Mouse (Mus musculus): ENCODE data around the gene Elovl6. TPM values are rescaled to one million over a fixed set of nuclear protein-coding genes. Genes with fewer than 3 reads are reported as not detected.
A peak's percentile ranks its signal among the peaks of the same experiment; 100 is the strongest.

The Elovl6 gene
- polyA plus RNA-seq, 1 experiment from 2014 or later: 34.6 TPM

DNA sequence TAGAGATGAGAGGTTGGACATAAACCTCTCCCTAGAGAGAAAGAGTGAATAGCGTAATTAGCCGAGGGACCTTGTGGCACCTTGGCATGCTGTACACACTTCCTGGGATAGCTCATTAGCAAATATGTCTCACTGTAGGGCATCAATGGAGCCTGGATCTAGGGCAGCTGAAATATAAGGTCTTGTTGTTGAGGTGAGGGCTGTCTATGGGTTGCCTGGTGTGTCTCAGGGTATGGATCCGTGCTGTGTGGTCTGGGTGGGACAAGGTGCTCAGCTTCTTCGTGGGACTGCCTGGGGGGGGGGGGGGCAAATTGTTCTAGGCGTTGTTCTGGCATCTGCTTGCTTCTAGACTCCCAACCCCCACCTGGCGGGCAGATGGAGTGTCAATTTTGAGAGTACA, 13.6 kb downstream of the Elovl6 start:
- Histone ChIP-seq H3K36me3 (replicated peaks) (peaks cover 37% of the 10 kb centered on the region), H3K4me3 (replicated peaks) (no peak overlapping the region), H3K4me1 (peaks cover 28% of the 10 kb centered on the region), H3K27ac (no peak overlapping the region), H3K9ac (no peak overlapping the region), H3K4me2 (no peak overlapping the region), H3K27me3 (no peaks in the 10 kb centered on the region), H3K9me3 (0 out of 2 replicates have a peak, but pooled peaks cover 7% of the 10 kb centered on the region)
- 75% methylated on average over 6 of the region's 6 CpGs for WGBS
- 0 out of 2 replicates have a peak, but pooled peaks have one; percentile 25 for ATAC-seq (ENCODE audit: low FRiP score)

DNA sequence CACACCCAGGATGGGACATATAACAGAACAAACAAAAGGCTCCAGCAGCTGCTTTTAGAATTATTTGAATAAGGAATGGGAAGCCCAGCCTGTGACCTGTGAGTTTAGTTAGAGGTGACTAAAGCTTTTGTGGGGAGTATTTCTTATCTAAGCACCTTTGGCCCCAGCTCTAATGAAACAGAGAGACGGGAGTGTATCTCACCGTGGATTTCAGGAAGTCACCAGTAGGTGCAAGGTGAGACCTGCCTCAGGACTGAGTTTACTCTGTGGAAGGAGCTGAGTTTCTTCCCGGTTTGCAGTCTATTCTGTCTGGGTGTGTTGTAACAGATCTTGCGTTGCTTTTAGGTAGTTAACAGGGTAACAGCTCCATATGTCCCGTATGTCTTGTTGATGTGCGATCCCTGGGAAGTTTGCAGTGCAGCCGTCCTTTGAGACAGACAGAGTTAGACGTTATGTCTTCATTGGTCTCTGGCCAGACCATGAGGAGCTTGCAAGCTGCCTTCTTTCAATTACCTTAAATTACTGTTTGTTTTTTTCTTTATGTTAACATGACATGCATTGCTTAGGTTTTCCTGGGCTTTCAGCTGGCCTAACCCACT, 15.8 kb downstream of the Elovl6 start:
- no peaks in the 10 kb centered on the region for H3K27me3 ChIP-seq
- H3K36me3 ChIP-seq (replicated peaks): peaks cover 23% of the 10 kb centered on the region
- peaks cover 34% of the 10 kb centered on the region for H3K4me1 ChIP-seq
- 70% methylated on average over 8 of the region's 8 CpGs for WGBS
- 0 out of 2 replicates have a peak, but pooled peaks cover 7% of the 10 kb centered on the region for H3K9me3 ChIP-seq
- H3K9ac ChIP-seq: no peak overlapping the region
- 0 out of 2 replicates have a peak, but pooled peaks have one; percentile 21 for ATAC-seq (ENCODE audit: low FRiP score)
- H3K27ac ChIP-seq: no peak overlapping the region
- no peak overlapping the region for H3K4me2 ChIP-seq
- no peak overlapping the region for H3K4me3 ChIP-seq (replicated peaks)

DNA sequence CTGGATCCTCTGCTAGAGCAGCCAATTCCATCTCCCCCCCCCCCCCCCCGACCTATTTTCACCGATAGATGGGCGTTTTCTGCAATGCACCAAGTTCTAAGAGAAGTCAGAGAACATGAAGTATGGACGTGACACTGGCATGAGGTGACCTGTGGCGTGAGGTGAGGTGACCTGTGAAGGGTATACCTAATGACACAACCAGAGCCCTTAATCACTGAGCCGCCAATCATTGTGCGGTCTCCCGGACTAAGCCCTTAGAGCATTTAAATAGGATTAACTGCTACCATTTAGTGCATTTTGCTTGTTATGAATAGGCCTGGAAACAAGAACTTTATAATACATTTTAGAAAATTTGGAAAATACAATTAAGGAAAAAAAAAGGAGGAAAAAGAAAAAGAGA, 16.6 kb downstream of the Elovl6 start:
- Histone ChIP-seq H3K27ac (no peak overlapping the region), H3K36me3 (replicated peaks) (peaks cover 15% of the 10 kb centered on the region), H3K4me3 (replicated peaks) (no peak overlapping the region), H3K4me1 (peaks cover 34% of the 10 kb centered on the region), H3K9me3 (0 out of 2 replicates have a peak, but pooled peaks cover under 1% of the 10 kb centered on the region), H3K9ac (no peak overlapping the region), H3K4me2 (no peak overlapping the region), H3K27me3 (no peaks in the 10 kb centered on the region)
- ATAC-seq (ENCODE audit: low FRiP score): no peak
- 12% methylated on average over 8 of the region's 8 CpGs for WGBS

DNA sequence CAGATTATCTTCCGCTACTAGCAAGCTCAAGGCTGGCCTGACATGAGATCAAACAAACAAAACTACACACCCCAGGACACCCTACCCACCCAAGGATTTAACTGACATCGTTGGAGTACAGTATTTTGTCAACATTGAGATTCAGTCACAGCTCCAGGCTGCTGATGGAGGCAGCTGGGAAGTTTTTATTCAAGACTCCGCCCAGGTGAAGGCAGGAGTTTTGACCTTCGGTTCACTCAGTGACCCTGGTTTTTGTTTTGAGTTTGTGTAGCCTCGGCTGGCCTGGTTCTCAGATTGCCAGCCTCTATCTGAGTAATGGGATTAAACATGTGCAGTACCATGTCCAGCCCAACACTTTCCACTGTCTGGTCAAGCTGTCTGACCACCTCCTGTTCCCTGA, 17.4 kb downstream of the Elovl6 start:
- no peaks in the 10 kb centered on the region for H3K9me3 ChIP-seq
- H3K4me3 ChIP-seq (replicated peaks): no peak overlapping the region
- H3K27ac ChIP-seq: no peak overlapping the region
- H3K36me3 ChIP-seq (replicated peaks): peaks cover 7% of the 10 kb centered on the region
- WGBS: 21% methylated on average over 5 of the region's 5 CpGs
- H3K4me1 ChIP-seq: peaks cover 34% of the 10 kb centered on the region
- H3K27me3 ChIP-seq: no peaks in the 10 kb centered on the region
- no peak overlapping the region for H3K4me2 ChIP-seq
- no peak overlapping the region for H3K9ac ChIP-seq
- ATAC-seq (ENCODE audit: low FRiP score): no peak

DNA sequence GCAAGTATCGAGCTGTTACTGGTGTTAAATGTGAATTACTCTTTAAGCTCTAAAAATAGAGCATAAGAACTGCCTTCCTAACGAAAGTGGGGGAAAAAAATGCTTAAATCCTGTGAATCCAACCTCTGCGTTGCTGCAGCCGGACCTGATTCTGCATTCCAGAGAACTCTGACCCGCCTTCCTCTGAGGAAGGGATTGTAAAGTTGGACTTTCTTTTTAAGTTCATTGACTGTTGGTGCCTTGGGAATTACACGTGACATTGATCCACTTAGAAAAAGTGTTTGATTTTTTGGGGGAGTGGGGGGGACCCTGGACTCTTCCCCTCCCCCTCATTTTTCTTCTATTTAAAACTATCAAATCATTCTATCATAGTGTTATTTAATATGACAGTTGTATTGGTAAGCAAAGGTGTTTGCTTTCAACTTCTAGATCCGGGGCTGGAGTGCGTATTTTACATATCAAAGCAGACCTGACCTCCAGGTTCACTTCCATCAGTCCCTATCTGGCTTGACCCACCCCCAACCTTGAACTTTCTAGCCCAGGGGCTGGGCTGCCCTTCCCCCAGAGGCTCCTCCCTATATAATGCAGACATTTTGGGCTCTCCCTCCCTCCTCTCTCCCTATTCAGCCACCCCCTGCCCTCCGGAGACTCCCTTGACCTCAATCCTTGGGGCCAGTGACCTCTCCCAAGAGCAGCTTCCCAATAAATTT, 19.6 kb downstream of the Elovl6 start:
- H3K27me3 ChIP-seq: no peaks in the 10 kb centered on the region
- no peak overlapping the region for H3K27ac ChIP-seq
- no peaks in the 10 kb centered on the region for H3K9me3 ChIP-seq
- peaks cover 28% of the 10 kb centered on the region for H3K4me1 ChIP-seq
- 65% methylated on average over 9 of the region's 9 CpGs for WGBS
- H3K36me3 ChIP-seq (replicated peaks): peaks cover 5% of the 10 kb centered on the region; the same call in 1 of the 2 replicates
- no peak overlapping the region for H3K4me2 ChIP-seq
- no peak overlapping the region for H3K9ac ChIP-seq
- H3K4me3 ChIP-seq (replicated peaks): no peak overlapping the region
- no peak for ATAC-seq (ENCODE audit: low FRiP score)

DNA sequence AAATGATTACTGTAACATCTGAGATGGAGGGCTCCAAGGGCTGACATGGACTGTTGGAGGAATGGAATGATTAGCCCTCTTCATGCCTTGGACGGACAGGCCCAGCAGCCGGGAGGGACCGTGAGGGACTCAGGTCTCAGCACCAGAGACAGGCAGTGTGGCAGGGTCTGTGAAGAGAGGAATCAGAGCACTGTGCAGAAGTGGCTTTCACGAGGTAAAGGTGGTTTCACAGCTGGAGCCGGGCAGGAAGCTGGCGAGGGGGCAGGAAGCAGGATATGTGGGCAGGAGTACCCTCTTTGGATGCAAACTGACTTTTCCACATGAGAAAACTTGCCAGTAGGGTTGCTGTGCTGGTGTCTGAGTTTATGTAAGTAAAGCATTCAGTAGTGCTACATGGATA, 20.2 kb downstream of the Elovl6 start:
- Histone ChIP-seq H3K4me3 (replicated peaks) (no peak overlapping the region), H3K36me3 (replicated peaks) (peaks cover 5% of the 10 kb centered on the region; the same call in 1 of the 2 replicates), H3K4me2 (no peak overlapping the region), H3K27ac (no peak overlapping the region), H3K27me3 (no peaks in the 10 kb centered on the region), H3K9ac (no peak overlapping the region), H3K9me3 (no peaks in the 10 kb centered on the region), H3K4me1 (peaks cover 25% of the 10 kb centered on the region)
- 85% methylated on average over 6 of the region's 6 CpGs for WGBS
- no peak for ATAC-seq (ENCODE audit: low FRiP score)

DNA sequence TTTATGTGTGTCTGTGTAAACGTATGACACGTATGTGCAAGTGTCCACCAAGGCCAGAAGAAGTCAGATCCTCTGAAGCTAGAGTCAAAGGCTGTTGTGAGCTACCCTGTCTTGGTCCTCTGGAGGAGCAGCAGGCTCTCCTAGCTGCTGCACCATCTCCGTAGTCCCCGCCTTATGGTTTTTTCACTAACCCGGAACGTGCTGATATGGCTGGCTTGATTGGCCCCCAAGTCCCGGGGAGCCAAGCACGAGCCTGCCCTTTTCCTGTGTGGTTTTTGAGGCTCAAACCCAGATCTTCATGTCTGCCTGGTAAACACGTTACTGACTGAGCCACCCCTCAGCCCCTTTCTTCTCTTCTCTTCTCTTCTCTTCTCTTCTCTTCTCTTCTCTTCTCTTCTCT, 21.0 kb downstream of the Elovl6 start:
- peaks cover 19% of the 10 kb centered on the region for H3K4me1 ChIP-seq
- no peaks in the 10 kb centered on the region for H3K27me3 ChIP-seq
- H3K36me3 ChIP-seq (replicated peaks): peaks cover 5% of the 10 kb centered on the region; the same call in 1 of the 2 replicates
- no peak overlapping the region for H3K4me2 ChIP-seq
- no peak overlapping the region for H3K9ac ChIP-seq
- H3K4me3 ChIP-seq (replicated peaks): no peak overlapping the region
- no peak overlapping the region for H3K27ac ChIP-seq
- H3K9me3 ChIP-seq: no peaks in the 10 kb centered on the region
- ATAC-seq (ENCODE audit: low FRiP score): no peak
- 92% methylated on average over 9 of the region's 9 CpGs for WGBS

DNA sequence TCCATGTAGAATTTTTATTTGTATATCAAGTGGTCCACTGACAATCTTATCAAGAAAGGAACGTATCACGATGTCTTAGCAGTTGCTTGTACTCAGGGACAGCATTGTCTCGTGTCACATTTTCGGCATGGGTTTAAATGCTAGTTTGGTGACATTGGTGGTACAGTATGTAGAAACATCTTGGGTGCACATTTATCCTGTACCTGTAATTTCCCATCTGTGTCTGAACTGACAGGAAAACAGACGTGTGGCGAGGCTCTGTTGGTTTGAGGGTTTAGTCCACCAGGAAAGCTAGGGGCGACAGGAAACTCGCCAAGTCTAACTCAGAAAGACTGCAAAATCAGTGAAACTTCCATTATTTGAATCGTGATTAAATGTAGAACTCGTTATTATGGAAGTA, 21.5 kb downstream of the Elovl6 start:
- 91% methylated on average over 10 of the region's 10 CpGs for WGBS
- Histone ChIP-seq H3K9ac (no peak overlapping the region), H3K27me3 (no peaks in the 10 kb centered on the region), H3K27ac (no peak overlapping the region), H3K4me1 (peaks cover 17% of the 10 kb centered on the region), H3K9me3 (no peaks in the 10 kb centered on the region), H3K36me3 (replicated peaks) (peaks cover 7% of the 10 kb centered on the region; the same call in 1 of the 2 replicates), H3K4me3 (replicated peaks) (no peak overlapping the region), H3K4me2 (no peak overlapping the region)
- no peak for ATAC-seq (ENCODE audit: low FRiP score)

DNA sequence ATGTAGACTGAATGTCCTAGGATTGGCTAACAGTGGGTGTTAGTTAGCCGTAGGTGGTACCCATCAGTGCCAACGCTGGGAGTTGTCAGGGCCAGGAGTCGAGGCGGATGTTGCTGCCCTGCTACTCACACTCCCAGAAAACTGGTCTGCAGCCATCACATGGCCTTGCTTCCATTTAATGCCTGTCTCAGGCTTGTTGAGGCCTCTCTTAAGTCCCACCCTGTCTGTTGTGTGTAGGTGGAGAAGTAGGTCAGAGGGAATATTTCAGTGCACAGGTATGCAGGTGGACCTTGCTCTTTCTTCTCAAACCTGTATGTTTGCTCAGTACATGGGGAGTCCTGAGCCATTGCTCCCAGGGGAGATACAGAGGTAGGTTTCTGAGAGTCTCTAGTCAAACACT, 22.3 kb downstream of the Elovl6 start:
- no peak overlapping the region for H3K4me2 ChIP-seq
- H3K9me3 ChIP-seq: no peaks in the 10 kb centered on the region
- H3K36me3 ChIP-seq (replicated peaks): peaks cover 14% of the 10 kb centered on the region; the same call in 1 of the 2 replicates
- 91% methylated on average over 4 of the region's 4 CpGs for WGBS
- ATAC-seq (ENCODE audit: low FRiP score): no peak
- no peaks in the 10 kb centered on the region for H3K27me3 ChIP-seq
- peaks cover 11% of the 10 kb centered on the region for H3K4me1 ChIP-seq
- no peak overlapping the region for H3K27ac ChIP-seq
- H3K4me3 ChIP-seq (replicated peaks): no peak overlapping the region
- H3K9ac ChIP-seq: no peak overlapping the region

DNA sequence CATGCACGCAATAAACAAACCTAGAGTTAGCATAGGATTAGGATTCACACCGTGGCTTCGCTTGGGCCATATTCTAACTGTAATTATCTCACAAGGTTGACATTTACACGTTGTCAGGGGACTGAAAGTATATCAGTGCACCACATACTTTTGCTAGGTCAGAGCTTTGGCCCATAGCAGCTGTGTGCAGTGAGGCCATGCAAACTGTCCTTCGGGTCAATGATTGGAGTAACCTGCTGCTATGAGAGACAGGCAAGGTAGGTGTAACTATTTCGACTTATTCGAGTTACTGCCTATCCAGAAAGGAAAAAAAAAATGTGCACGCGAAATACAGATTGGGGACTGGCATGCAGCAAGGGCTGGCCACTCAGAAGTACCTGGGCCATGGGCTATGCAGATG, 24.9 kb downstream of the Elovl6 start:
- no peaks in the 10 kb centered on the region for H3K9me3 ChIP-seq
- H3K36me3 ChIP-seq (replicated peaks): peaks cover 13% of the 10 kb centered on the region; the same call in 1 of the 2 replicates
- H3K27me3 ChIP-seq: no peaks in the 10 kb centered on the region
- H3K4me3 ChIP-seq (replicated peaks): no peak overlapping the region
- H3K9ac ChIP-seq: no peak overlapping the region
- WGBS: 93% methylated on average over 9 of the region's 9 CpGs
- H3K4me1 ChIP-seq: 0 out of 2 replicates have a peak, but pooled peaks cover under 1% of the 10 kb centered on the region
- H3K27ac ChIP-seq: no peak overlapping the region
- H3K4me2 ChIP-seq: no peak overlapping the region
- no peak for ATAC-seq (ENCODE audit: low FRiP score)

DNA sequence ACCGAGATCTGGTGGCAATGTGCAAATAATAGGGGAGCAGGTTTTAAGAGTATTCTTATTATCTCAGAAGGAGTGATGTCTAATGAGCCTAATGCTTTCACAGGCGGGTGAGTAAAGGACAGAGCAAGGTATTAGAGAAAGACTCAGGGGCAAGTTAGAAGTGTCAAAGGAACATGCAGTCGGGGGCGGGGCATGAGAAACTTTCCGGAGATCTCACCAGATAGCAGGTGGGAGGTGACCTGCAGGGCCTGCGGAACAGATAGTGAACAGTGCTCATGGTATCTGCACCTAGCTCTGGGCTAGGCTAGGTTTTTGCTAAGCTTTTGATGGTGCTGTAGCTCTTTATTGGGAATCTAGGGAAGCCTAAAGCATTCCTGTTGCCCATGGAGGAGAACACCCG, 25.4 kb downstream of the Elovl6 start:
- 89% methylated on average over 7 of the region's 7 CpGs for WGBS
- Histone ChIP-seq H3K27me3 (no peaks in the 10 kb centered on the region), H3K4me3 (replicated peaks) (no peak overlapping the region), H3K36me3 (replicated peaks) (peaks cover 13% of the 10 kb centered on the region; the same call in 1 of the 2 replicates), H3K9me3 (no peaks in the 10 kb centered on the region), H3K4me1 (no peaks in the 10 kb centered on the region), H3K4me2 (no peak overlapping the region), H3K27ac (no peak overlapping the region), H3K9ac (no peak overlapping the region)
- no peak for ATAC-seq (ENCODE audit: low FRiP score)

DNA sequence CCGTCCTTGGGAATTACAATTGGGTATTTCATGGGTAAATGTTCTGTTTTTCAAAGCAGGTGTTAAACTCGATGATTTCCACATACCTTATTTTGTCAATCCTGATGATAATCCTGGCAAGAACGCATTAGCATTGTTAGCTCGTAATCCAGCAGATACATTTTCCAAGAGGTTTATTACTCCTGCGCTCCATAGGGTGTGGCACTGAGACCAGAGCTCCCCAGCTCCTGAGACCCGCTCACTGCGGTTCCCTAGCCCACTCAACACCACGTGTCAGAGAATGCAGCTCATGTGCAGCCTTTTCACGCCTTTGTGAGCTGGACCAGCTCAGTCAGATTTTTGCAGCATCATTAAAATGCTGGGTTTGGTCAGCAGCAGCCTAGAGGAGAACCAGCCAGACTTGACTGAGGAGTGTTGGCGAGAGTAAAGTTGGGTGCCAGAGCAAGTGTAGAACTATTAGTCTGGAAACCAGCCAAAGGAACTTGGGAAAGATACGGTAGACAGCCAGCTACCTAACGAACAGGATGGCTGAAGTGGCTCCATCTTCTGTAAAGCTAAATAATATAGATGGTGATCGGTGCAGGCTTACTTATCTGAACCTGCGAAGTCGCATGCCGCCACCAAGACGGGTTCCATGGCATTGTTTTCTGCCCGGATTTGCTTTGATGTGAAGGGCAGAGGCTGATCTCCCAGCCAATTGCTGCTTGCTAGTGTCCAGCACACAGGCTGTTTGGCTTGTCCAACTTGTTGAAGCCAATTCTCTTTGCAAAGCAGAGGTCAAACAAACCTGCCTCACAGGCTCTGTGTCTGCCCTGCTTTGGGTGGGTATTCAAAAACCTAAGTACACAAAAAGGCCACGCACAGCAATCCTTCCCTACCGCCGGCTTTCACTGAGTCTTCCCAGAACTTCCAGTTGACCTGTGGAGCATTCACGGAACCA, 26.1 kb downstream of the Elovl6 start:
- ATAC-seq (ENCODE audit: low FRiP score): no peak
- 89% methylated on average over 22 of the region's 22 CpGs for WGBS
- H3K4me2 ChIP-seq: no peak overlapping the region
- no peak overlapping the region for H3K27ac ChIP-seq
- H3K9me3 ChIP-seq: no peaks in the 10 kb centered on the region
- H3K36me3 ChIP-seq (replicated peaks): peaks cover 13% of the 10 kb centered on the region; the same call in 1 of the 2 replicates
- no peak overlapping the region for H3K4me3 ChIP-seq (replicated peaks)
- H3K4me1 ChIP-seq: no peaks in the 10 kb centered on the region
- H3K27me3 ChIP-seq: no peaks in the 10 kb centered on the region
- no peak overlapping the region for H3K9ac ChIP-seq

Measured in forebrain, embryonic 12.5 days (tissue).